Mouse (Mus musculus): Measurements from ENCODE around the gene Asb17. TPM values are rescaled to one million over a fixed set of nuclear protein-coding genes. Genes with fewer than 3 reads are reported as not detected.

Asb17 gene
- polyA plus RNA-seq, 1 experiment from 2014 or later: 0.39 TPM

GRCm38 (mm10) chr3:153902595-153902994 is 58.6 kb downstream of the Asb17 start:
- Histone ChIP-seq H3K4me2 (no peak overlapping the region), H3K27ac (no peak overlapping the region), H3K4me1 (no peaks in the 10 kb centered on the region), H3K27me3 (no peaks in the 10 kb centered on the region), H3K9me3 (no peaks in the 10 kb centered on the region), H3K9ac (no peak overlapping the region), H3K4me3 (no peak overlapping the region), H3K36me3 (peaks cover 45% of the 10 kb centered on the region)
- WGBS: 65% methylated on average over 3 of the region's 3 CpGs
- no peak for ATAC-seq (ENCODE audit: insufficient number of reproducible peaks, insufficient read depth, low FRiP score, low TSS enrichment, low read depth)

GRCm38 (mm10) chr3:153904586-153904985 is 60.6 kb downstream of the Asb17 start:
- H3K27me3 ChIP-seq: no peaks in the 10 kb centered on the region
- 68% methylated on average over 6 of the region's 6 CpGs for WGBS
- ATAC-seq (ENCODE audit: insufficient number of reproducible peaks, insufficient read depth, low FRiP score, low TSS enrichment, low read depth): no peak

More at GRCm38 (mm10) chr3:153904586-153904985, 60.6 kb downstream of the Asb17 start:
- Histone ChIP-seq H3K4me3 (no peak overlapping the region), H3K27ac (no peak overlapping the region), H3K9me3 (no peaks in the 10 kb centered on the region), H3K4me2 (no peak overlapping the region), H3K4me1 (peaks cover 18% of the 10 kb centered on the region), H3K36me3 (peaks cover 65% of the 10 kb centered on the region), H3K9ac (no peak overlapping the region)

Other genes starting within 250 kb of the Asb17 start
- 60.3 and 65.2 TPM in 2 replicates for gene St6galnac3, start 119.0 kb upstream of the Asb17 start, polyA plus RNA-seq (2015; fragmentation: Nextera tagmentation; extraction: Ambion mirVana)
- 0.10 and 0.18 TPM in 2 replicates for gene Msh4, start 61.9 kb downstream of the Asb17 start, polyA plus RNA-seq (2015; fragmentation: Nextera tagmentation; extraction: Ambion mirVana)
- gene Rabggtb, start 68.8 kb downstream of the Asb17 start, polyA plus RNA-seq (2015; fragmentation: Nextera tagmentation; extraction: Ambion mirVana): 50.9 and 53.1 TPM in 2 replicates
- gene Acadm, start 100.4 kb downstream of the Asb17 start, polyA plus RNA-seq (2015; fragmentation: Nextera tagmentation; extraction: Ambion mirVana): 65.6 and 72.2 TPM in 2 replicates
- 2.2 and 2.6 TPM in 2 replicates for gene Slc44a5, start 129.2 kb downstream of the Asb17 start, polyA plus RNA-seq (2015; fragmentation: Nextera tagmentation; extraction: Ambion mirVana)

All from embryonic facial prominence, embryonic 13.5 days (tissue).